Mouse (Mus musculus): ENCODE measurements at regions not wholly inside any gene's neighbourhood (a gene's known extent, or its start where the extent isn't known, plus 50 kb on each side); places are given as distances from the start of the nearest gene placed in this dataset.
"Not testable (repeated sequence)": the region's sequence is repeated elsewhere in the genome, so short reads cannot be mapped to it uniquely, and the experiment has no call there.

- DNase-seq (ENCODE audit: inconsistent ontology term), result no peak
These were observed 165.5 kb downstream of the Slco6d1 start for GRCm38 (mm10) chr1:98586470-98586869.

- DNase-seq (ENCODE audit: inconsistent ontology term), result peak; percentile 5
These were observed 168.5 kb downstream of the Slco6d1 start for GRCm38 (mm10) chr1:98589216-98589959.

GRCm38 (mm10) chr1:98591001-98591400, 170.1 kb downstream of the Slco6d1 start:
- DNase-seq (ENCODE audit: inconsistent ontology term), result not testable (repeated sequence)
